Mouse (Mus musculus) hindbrain, embryonic 12.5 days (tissue): ENCODE data around the gene Tmem258. TPM values are rescaled to one million over a fixed set of nuclear protein-coding genes. Genes with fewer than 3 reads are reported as not detected.

Experiments used
- ATAC-seq: fragments of 200-750 bp; cut with Nextera tagmentation; 2 replicates; pipeline ENCODE4 v1.8.0; 2017; ENCODE audit warnings: moderate TSS enrichment; ENCODE audit not compliant: low FRiP score
- H3K27ac ChIP-seq: fragments of 300-500 bp; sonication (generic); 2 replicates; pipeline ENCODE4 v1.5.1; 2016; ENCODE audit warnings: mild to moderate bottlenecking
- H3K27me3 ChIP-seq: fragments of 300-500 bp; sonication (generic); 2 replicates; pipeline ENCODE4 v1.6.1; 2016; ENCODE audit warnings: mild to moderate bottlenecking
- H3K36me3 ChIP-seq: fragments of 300-500 bp; sonication (generic); 2 replicates; pipeline ENCODE4 v1.6.1; 2016; ENCODE audit warnings: mild to moderate bottlenecking
- H3K4me1 ChIP-seq: fragments of 300-500 bp; sonication (generic); 2 replicates; pipeline ENCODE4 v1.6.1; 2016
- H3K4me2 ChIP-seq: fragments of 300-500 bp; sonication (generic); replicated peaks from 2 replicates; pipeline ENCODE4 v1.6.1; 2016; ENCODE audit warnings: mild to moderate bottlenecking
- H3K4me3 ChIP-seq: fragments of 300-500 bp; sonication (generic); 2 replicates; pipeline ENCODE4 v1.5.1; 2016; ENCODE audit warnings: mild to moderate bottlenecking
- H3K9ac ChIP-seq: fragments of 300-500 bp; sonication (generic); 2 replicates; pipeline ENCODE4 v1.6.1; 2016; ENCODE audit warnings: mild to moderate bottlenecking, moderate library complexity
- H3K9me3 ChIP-seq: fragments of 300-500 bp; sonication (generic); replicated peaks from 2 replicates; pipeline ENCODE4 v1.6.1; 2016; ENCODE audit warnings: mild to moderate bottlenecking
- WGBS: fragments of 180-500 bp; shearing (Covaris S2); methylation state at CpG from one replicate; pipeline ENCODE4 v1.1.7; 2016; 5-methylcytosine and 5-hydroxymethylcytosine counted together
- polyA plus RNA-seq: library from polyadenylated mRNA; unstranded; fragments of >200 nt; fragmentation: Nextera tagmentation; extraction: Ambion mirVana; gene quantifications from 2 replicates; pipeline ENCODE4 v1.2.1, GENCODE M21; 2016

Tmem258 gene
- polyA plus RNA-seq, 1 experiment from 2014 or later: 342 TPM

GRCm38 (mm10) chr19:10232327-10233017 is 28.7 kb downstream of the Tmem258 start:
- H3K27ac ChIP-seq: no peak overlapping the region
- H3K9me3 ChIP-seq: no peaks in the 10 kb centered on the region
- H3K4me3 ChIP-seq: no peak overlapping the region
- H3K27me3 ChIP-seq: peaks cover 21% of the 10 kb centered on the region
- H3K4me2 ChIP-seq: no peak overlapping the region
- no peaks in the 10 kb centered on the region for H3K36me3 ChIP-seq
- WGBS: 30% methylated on average over 9 of the region's 9 CpGs
- no peak overlapping the region for H3K9ac ChIP-seq
- H3K4me1 ChIP-seq: peaks cover 15% of the 10 kb centered on the region
- ATAC-seq: no peak

- H3K9ac ChIP-seq: no peak overlapping the region
- H3K4me2 ChIP-seq: no peak overlapping the region
- no peak for ATAC-seq
- H3K36me3 ChIP-seq: no peaks in the 10 kb centered on the region
- no peaks in the 10 kb centered on the region for H3K9me3 ChIP-seq
- peaks cover 22% of the 10 kb centered on the region for H3K4me1 ChIP-seq
- no peak overlapping the region for H3K27ac ChIP-seq
- WGBS: 81% methylated on average over 9 of the region's 9 CpGs
- no peak overlapping the region for H3K4me3 ChIP-seq
- H3K27me3 ChIP-seq: peaks cover 38% of the 10 kb centered on the region
These were observed 32.2 kb downstream of the Tmem258 start for GRCm38 (mm10) chr19:10235784-10236565.

- Histone ChIP-seq H3K4me2 (no peak overlapping the region), H3K9ac (no peak overlapping the region), H3K4me3 (no peak overlapping the region), H3K27me3 (peaks cover 24% of the 10 kb centered on the region), H3K4me1 (peaks cover 15% of the 10 kb centered on the region), H3K36me3 (no peaks in the 10 kb centered on the region), H3K27ac (no peak overlapping the region), H3K9me3 (no peaks in the 10 kb centered on the region)
- 72% methylated on average over 3 of the region's 3 CpGs for WGBS
- no peak for ATAC-seq
These were observed 34.7 kb downstream of the Tmem258 start for GRCm38 (mm10) chr19:10238477-10238876.

GRCm38 (mm10) chr19:10239419-10239818 is 35.6 kb downstream of the Tmem258 start:
- no peak overlapping the region for H3K27ac ChIP-seq
- no peaks in the 10 kb centered on the region for H3K9me3 ChIP-seq
- H3K27me3 ChIP-seq: peaks cover 24% of the 10 kb centered on the region
- WGBS: 38% methylated on average over 2 of the region's 2 CpGs
- no peak for ATAC-seq
- H3K9ac ChIP-seq: no peak overlapping the region
- peaks cover 15% of the 10 kb centered on the region for H3K4me1 ChIP-seq
- H3K4me2 ChIP-seq: no peak overlapping the region
- no peaks in the 10 kb centered on the region for H3K36me3 ChIP-seq
- H3K4me3 ChIP-seq: no peak overlapping the region

GRCm38 (mm10) chr19:10239975-10240653 is 36.3 kb downstream of the Tmem258 start:
- H3K9ac ChIP-seq: peak overlapping the region; percentile 58
- H3K4me3 ChIP-seq: peak overlapping the region; percentile 46
- peak overlapping the region; percentile 75 for H3K4me2 ChIP-seq
- H3K4me1 ChIP-seq: peaks cover 15% of the 10 kb centered on the region
- H3K9me3 ChIP-seq: no peaks in the 10 kb centered on the region
- 3% methylated on average over 25 of the region's 26 CpGs for WGBS
- H3K27ac ChIP-seq: no peak overlapping the region
- H3K36me3 ChIP-seq: no peaks in the 10 kb centered on the region
- 0 out of 2 replicates have a peak, but pooled peaks have one; percentile 36 for ATAC-seq
- H3K27me3 ChIP-seq: peaks cover 24% of the 10 kb centered on the region

- Histone ChIP-seq H3K36me3 (no peaks in the 10 kb centered on the region), H3K27ac (no peak within 1 kb of the TSS), H3K9me3 (no peaks in the 10 kb centered on the region), H3K27me3 (peaks cover 24% of the 10 kb centered on the region), H3K4me2 (peak within 1 kb of the TSS; percentile 75), H3K4me3 (peak within 1 kb of the TSS; percentile 46), H3K4me1 (peaks cover 15% of the 10 kb centered on the region), H3K9ac (peak within 1 kb of the TSS; percentile 58)
- WGBS: 10% methylated on average over 42 of the region's 43 CpGs
- peak; percentile 73 for ATAC-seq
These were observed 37.0 kb downstream of the Tmem258 start, which contains the start of gene Myrf for GRCm38 (mm10) chr19:10240654-10241305. Myrf (minus strand) TSS chr19:10240748.

- no peak overlapping the region for H3K27ac ChIP-seq
- no peaks in the 10 kb centered on the region for H3K36me3 ChIP-seq
- no peak overlapping the region for H3K4me2 ChIP-seq
- no peak overlapping the region for H3K4me3 ChIP-seq
- H3K9ac ChIP-seq: no peak overlapping the region
- peaks cover 22% of the 10 kb centered on the region for H3K4me1 ChIP-seq
- no peaks in the 10 kb centered on the region for H3K9me3 ChIP-seq
- 2% methylated on average over 8 of the region's 8 CpGs for WGBS
- ATAC-seq: no peak
- H3K27me3 ChIP-seq: peaks cover 24% of the 10 kb centered on the region
These were observed 39.1 kb downstream of the Tmem258 start for GRCm38 (mm10) chr19:10242916-10243315.

- no peak overlapping the region for H3K4me3 ChIP-seq
- H3K9me3 ChIP-seq: no peaks in the 10 kb centered on the region
- no peak for ATAC-seq
- H3K36me3 ChIP-seq: no peaks in the 10 kb centered on the region
- H3K4me1 ChIP-seq: peaks cover 22% of the 10 kb centered on the region
- H3K9ac ChIP-seq: no peak overlapping the region
- no peak overlapping the region for H3K27ac ChIP-seq
- no peak overlapping the region for H3K4me2 ChIP-seq
- WGBS: 39% methylated on average over 3 of the region's 3 CpGs
- H3K27me3 ChIP-seq: peaks cover 14% of the 10 kb centered on the region; the same call in 1 of the 2 replicates
These were observed 40.4 kb downstream of the Tmem258 start for GRCm38 (mm10) chr19:10244183-10244582.

- H3K4me3 ChIP-seq: no peak overlapping the region
- ATAC-seq: no peak
- no peaks in the 10 kb centered on the region for H3K36me3 ChIP-seq
- H3K4me2 ChIP-seq: no peak overlapping the region
- 45% methylated on average over 6 of the region's 6 CpGs for WGBS
- H3K9me3 ChIP-seq: no peaks in the 10 kb centered on the region
- H3K4me1 ChIP-seq: peaks cover 12% of the 10 kb centered on the region
- no peak overlapping the region for H3K9ac ChIP-seq
- no peak overlapping the region for H3K27ac ChIP-seq
- 0 out of 2 replicates have a peak, but pooled peaks cover 4% of the 10 kb centered on the region for H3K27me3 ChIP-seq
These were observed 43.4 kb downstream of the Tmem258 start for GRCm38 (mm10) chr19:10247165-10247564.

GRCm38 (mm10) chr19:10248128-10248527 is 44.3 kb downstream of the Tmem258 start:
- Histone ChIP-seq H3K27ac (no peak overlapping the region), H3K4me2 (no peak overlapping the region), H3K9ac (no peak overlapping the region), H3K9me3 (no peaks in the 10 kb centered on the region), H3K36me3 (no peaks in the 10 kb centered on the region), H3K27me3 (0 out of 2 replicates have a peak, but pooled peaks cover 4% of the 10 kb centered on the region), H3K4me3 (no peak overlapping the region), H3K4me1 (peaks cover 8% of the 10 kb centered on the region)
- no peak for ATAC-seq
- WGBS: 55% methylated on average over 20 of the region's 20 CpGs
